Mouse (Mus musculus): ENCODE results near the gene Vmn1r40.

- TF ChIP-seq CTCF (IDR thresholded peaks at IDR 0.05; ENCODE audit: low read depth), result no peak
- no peak for TF ChIP-seq EP300 (IDR thresholded peaks at IDR 0.05; ENCODE audit: low read depth)
Measured at GRCm38 (mm10) chr6:89660490-89660889, 46.9 kb upstream of the Vmn1r40 start.

Measured in liver, embryonic 14.5 days (tissue).